Mouse (Mus musculus): Measurements from ENCODE around the gene Pkn1. TPM values are rescaled to one million over a fixed set of nuclear protein-coding genes. Genes with fewer than 3 reads are reported as not detected.

Pkn1 gene
- total RNA-seq, 1 experiment: 24.7 TPM

DNA sequence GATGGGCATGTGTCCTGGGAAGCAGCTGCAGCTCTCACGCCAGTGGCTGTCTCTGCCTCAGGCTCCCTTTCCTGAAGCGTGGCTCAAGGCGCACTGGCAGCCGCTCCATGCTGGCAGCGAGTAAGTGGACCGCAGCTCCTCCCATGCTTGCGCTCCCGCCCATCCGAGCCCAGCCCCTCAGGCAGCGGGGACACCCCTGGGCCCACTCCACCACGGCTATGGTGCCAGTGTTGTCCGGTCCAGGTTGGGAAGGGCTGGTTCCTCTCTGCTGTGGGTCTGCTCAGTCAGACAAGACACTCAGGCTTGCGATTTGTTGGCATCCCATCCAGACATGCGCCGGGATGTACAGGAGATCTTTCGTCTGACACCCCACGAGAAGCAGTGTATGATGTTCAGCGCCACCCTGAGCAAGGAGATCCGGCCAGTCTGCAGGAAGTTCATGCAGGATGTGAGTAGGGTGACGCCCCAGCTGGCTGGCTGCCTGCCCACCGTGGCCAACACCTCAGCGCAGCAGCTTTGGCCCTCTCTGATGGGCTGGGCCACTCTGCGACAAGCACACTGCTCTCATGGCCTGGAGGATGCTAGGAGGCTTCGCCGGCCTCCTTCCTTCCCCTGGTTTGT, 22.5 kb upstream of the Pkn1 start:
- H3K36me3 ChIP-seq (ENCODE audit: control insufficient read depth, insufficient read depth, low read length, poor library complexity, severe bottlenecking): peaks cover 75% of the 10 kb centered on the region
- peaks cover 10 to 11% of the 10 kb centered on the region in 2 experiments; a peak in 2 of 4 replicates for H3K4me1 ChIP-seq (ENCODE audit: control insufficient read depth in 2 of 2, insufficient read depth in 2 of 2, low read length in 2 of 2, poor library complexity in 1 of 2)
- no peak for DNase-seq (ENCODE audit: low read depth, low spot score)
- H3K4me3 ChIP-seq (ENCODE audit: insufficient read depth in 1 of 2, low read depth in 1 of 2, low read length in 2 of 2, poor library complexity in 1 of 2, severe bottlenecking in 1 of 2): no peak overlapping the region
- H3K27ac ChIP-seq (ENCODE audit: insufficient read depth, low read depth, low read length, poor library complexity, severe bottlenecking): no peak overlapping the region
- TF ChIP-seq HCFC1 (IDR thresholded peaks at IDR 0.05; ENCODE audit: borderline replicate concordance, insufficient read depth, low read length): no peak
- TF ChIP-seq MAFK (IDR thresholded peaks at IDR 0.05; ENCODE audit: insufficient read depth, low read depth, low read length): no peak
- no peak for TF ChIP-seq ZNF384 (IDR thresholded peaks at IDR 0.05; ENCODE audit: low read depth, low read length)
- no peak for TF ChIP-seq ZC3H11A (IDR thresholded peaks at IDR 0.05; ENCODE audit: borderline replicate concordance, low read depth, low read length)
- TF ChIP-seq CHD2 (IDR thresholded peaks at IDR 0.05; ENCODE audit: low read depth, low read length): no peak
- in situ Hi-C loops (cut with MboI; ENCODE audit: low sequenced_read_pairs in 2 of 2, unreplicated experiment in 2 of 2): no loop called here
- no peak overlapping the region for H3K9ac ChIP-seq (ENCODE audit: insufficient read depth, low read depth, low read length, poor library complexity, severe bottlenecking)
- no peaks in the 10 kb centered on the region for H3K9me3 ChIP-seq (ENCODE audit: control insufficient read depth, insufficient read depth, low read depth, low read length)

DNA sequence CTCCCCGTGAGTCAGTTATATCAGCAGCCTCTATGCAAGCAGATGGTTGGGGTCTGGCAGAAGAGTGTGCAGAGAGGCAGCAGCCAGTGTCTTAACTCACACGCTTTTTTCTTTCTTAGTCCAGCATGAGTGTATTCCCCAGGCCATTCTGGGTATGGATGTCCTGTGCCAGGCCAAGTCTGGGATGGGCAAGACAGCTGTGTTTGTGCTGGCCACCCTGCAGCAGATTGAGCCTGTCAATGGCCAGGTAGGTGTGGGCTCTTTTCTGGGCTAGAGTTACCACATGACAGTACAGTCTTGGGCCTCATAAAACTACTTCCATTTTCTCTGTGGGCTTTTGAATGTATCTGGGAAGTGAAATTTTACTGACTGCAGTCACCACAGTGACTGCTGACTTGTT, 20.7 kb upstream of the Pkn1 start:
- Histone ChIP-seq H3K4me3 (ENCODE audit: insufficient read depth in 1 of 2, low read depth in 1 of 2, low read length in 2 of 2, poor library complexity in 1 of 2, severe bottlenecking in 1 of 2) (no peak overlapping the region), H3K36me3 (ENCODE audit: control insufficient read depth, insufficient read depth, low read length, poor library complexity, severe bottlenecking) (peaks cover 62% of the 10 kb centered on the region), H3K9ac (ENCODE audit: insufficient read depth, low read depth, low read length, poor library complexity, severe bottlenecking) (no peak overlapping the region), H3K27ac (ENCODE audit: insufficient read depth, low read depth, low read length, poor library complexity, severe bottlenecking) (no peak overlapping the region), H3K9me3 (ENCODE audit: control insufficient read depth, insufficient read depth, low read depth, low read length) (no peaks in the 10 kb centered on the region), H3K4me1 (ENCODE audit: control insufficient read depth in 2 of 2, insufficient read depth in 2 of 2, low read length in 2 of 2, poor library complexity in 1 of 2) (peaks cover 7 to 11% of the 10 kb centered on the region in 2 experiments; a peak in 2 of 4 replicates)
- in situ Hi-C loops (cut with MboI; ENCODE audit: low sequenced_read_pairs in 2 of 2, unreplicated experiment in 2 of 2): no loop called here
- no peak for DNase-seq (ENCODE audit: low read depth, low spot score)
- TF ChIP-seq MAFK (IDR thresholded peaks at IDR 0.05; ENCODE audit: insufficient read depth, low read depth, low read length) (no peak), ZC3H11A (IDR thresholded peaks at IDR 0.05; ENCODE audit: borderline replicate concordance, low read depth, low read length) (no peak), HCFC1 (IDR thresholded peaks at IDR 0.05; ENCODE audit: borderline replicate concordance, insufficient read depth, low read length) (no peak), ZNF384 (IDR thresholded peaks at IDR 0.05; ENCODE audit: low read depth, low read length) (no peak), CHD2 (IDR thresholded peaks at IDR 0.05; ENCODE audit: low read depth, low read length) (no peak)

DNA sequence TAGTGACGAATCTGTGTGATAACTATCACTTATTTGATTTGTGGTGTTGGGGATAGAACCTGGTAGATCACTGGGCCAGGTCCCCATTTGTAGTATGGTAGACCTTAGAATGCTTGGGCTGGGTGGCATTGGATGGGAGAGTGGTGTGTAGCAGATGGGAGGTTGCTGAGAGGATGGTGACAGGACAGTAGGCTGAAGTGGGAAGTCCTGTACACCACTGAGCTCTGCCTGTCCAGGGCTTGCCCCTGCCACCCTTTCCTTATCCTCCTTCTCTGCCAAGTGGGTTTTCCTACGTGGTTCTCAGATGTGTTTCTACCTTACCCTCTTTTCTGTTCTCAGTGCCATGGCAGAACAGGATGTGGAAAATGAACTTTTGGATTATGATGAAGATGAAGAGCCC, 20.1 kb upstream of the Pkn1 start:
- no peak for DNase-seq (ENCODE audit: low read depth, low spot score)
- Histone ChIP-seq H3K36me3 (ENCODE audit: control insufficient read depth, insufficient read depth, low read length, poor library complexity, severe bottlenecking) (peaks cover 55% of the 10 kb centered on the region), H3K9ac (ENCODE audit: insufficient read depth, low read depth, low read length, poor library complexity, severe bottlenecking) (no peak overlapping the region), H3K4me3 (ENCODE audit: insufficient read depth in 1 of 2, low read depth in 1 of 2, low read length in 2 of 2, poor library complexity in 1 of 2, severe bottlenecking in 1 of 2) (no peak overlapping the region), H3K9me3 (ENCODE audit: control insufficient read depth, insufficient read depth, low read depth, low read length) (no peaks in the 10 kb centered on the region), H3K27ac (ENCODE audit: insufficient read depth, low read depth, low read length, poor library complexity, severe bottlenecking) (no peak overlapping the region), H3K4me1 (ENCODE audit: control insufficient read depth in 2 of 2, insufficient read depth in 2 of 2, low read length in 2 of 2, poor library complexity in 1 of 2) (peaks cover 4 to 11% of the 10 kb centered on the region in 2 experiments; a peak in 2 of 4 replicates)
- TF ChIP-seq MAFK (IDR thresholded peaks at IDR 0.05; ENCODE audit: insufficient read depth, low read depth, low read length): no peak
- TF ChIP-seq ZC3H11A (IDR thresholded peaks at IDR 0.05; ENCODE audit: borderline replicate concordance, low read depth, low read length): no peak
- TF ChIP-seq CHD2 (IDR thresholded peaks at IDR 0.05; ENCODE audit: low read depth, low read length): no peak
- no peak for TF ChIP-seq ZNF384 (IDR thresholded peaks at IDR 0.05; ENCODE audit: low read depth, low read length)
- no peak for TF ChIP-seq HCFC1 (IDR thresholded peaks at IDR 0.05; ENCODE audit: borderline replicate concordance, insufficient read depth, low read length)
- in situ Hi-C loops (cut with MboI; ENCODE audit: low sequenced_read_pairs in 2 of 2, unreplicated experiment in 2 of 2): no loop called here

- no peak for DNase-seq (ENCODE audit: low read depth, low spot score)
- in situ Hi-C loops (cut with MboI; ENCODE audit: low sequenced_read_pairs in 2 of 2, unreplicated experiment in 2 of 2): no loop called here
- Histone ChIP-seq H3K27ac (ENCODE audit: insufficient read depth, low read depth, low read length, poor library complexity, severe bottlenecking) (no peak overlapping the region), H3K36me3 (ENCODE audit: control insufficient read depth, insufficient read depth, low read length, poor library complexity, severe bottlenecking) (peaks cover 30% of the 10 kb centered on the region), H3K4me1 (ENCODE audit: control insufficient read depth in 2 of 2, insufficient read depth in 2 of 2, low read length in 2 of 2, poor library complexity in 1 of 2) (peaks cover 8 to 11% of the 10 kb centered on the region in 2 experiments; a peak in 3 of 4 replicates), H3K9me3 (ENCODE audit: control insufficient read depth, insufficient read depth, low read depth, low read length) (no peaks in the 10 kb centered on the region), H3K4me3 (ENCODE audit: insufficient read depth in 1 of 2, low read depth in 1 of 2, low read length in 2 of 2, poor library complexity in 1 of 2, severe bottlenecking in 1 of 2) (peak overlapping the region; percentile 94 to 98), H3K9ac (ENCODE audit: insufficient read depth, low read depth, low read length, poor library complexity, severe bottlenecking) (peak overlapping the region; percentile 97)
- TF ChIP-seq ZC3H11A (IDR thresholded peaks at IDR 0.05; ENCODE audit: borderline replicate concordance, low read depth, low read length) (no peak), CHD2 (IDR thresholded peaks at IDR 0.05; ENCODE audit: low read depth, low read length) (no peak), HCFC1 (IDR thresholded peaks at IDR 0.05; ENCODE audit: borderline replicate concordance, insufficient read depth, low read length) (no peak), ZNF384 (IDR thresholded peaks at IDR 0.05; ENCODE audit: low read depth, low read length) (no peak), MAFK (IDR thresholded peaks at IDR 0.05; ENCODE audit: insufficient read depth, low read depth, low read length) (no peak)
Observed at GRCm38 (mm10) chr8:83716563-83716962, 17.6 kb upstream of the Pkn1 start.

Data from ES-E14 (cell line).